Mouse (Mus musculus) ES-Bruce4 (cell line): ENCODE measurements around the gene Chst15.

Experiments
- CTCF ChIP-seq: IDR thresholded peaks from one replicate; pipeline ENCODE4 v1.8.1; 2011; ENCODE audit warnings: low read depth, low read length
- EP300 ChIP-seq: IDR thresholded peaks from 2 replicates; pipeline ENCODE4 v1.6.1; 2011; ENCODE audit warnings: low read depth, low read length; ENCODE audit not compliant: insufficient read depth
- POLR2A ChIP-seq: IDR thresholded peaks from one replicate; pipeline ENCODE4 v1.8.1; 2011; ENCODE audit warnings: low read length; ENCODE audit not compliant: insufficient read depth

- no peak for TF ChIP-seq CTCF
- no peak for TF ChIP-seq EP300
- TF ChIP-seq POLR2A: no peak
Observed at GRCm38 (mm10) chr7:132336781-132337180, 19.8 kb upstream of the Chst15 start.
